In genomic region chr11:98325821-98326218, GRCm38 (mm10) we compare ENCODE assay signal across 18 mouse cellular contexts. TPM values are rescaled to one million over a fixed set of nuclear protein-coding genes. Genes with fewer than 3 reads are reported as not detected.
DNase-seq lines count a peak whose midpoint lies in the region; ATAC-seq and TF ChIP-seq lines count a peak whose summit lies in the region.
"Had no signal": no experiment of that assay in that cellular context is flagged by ENCODE, and none has a peak within 500 bp of the region (broad histone marks: within the 10 kb centered on the region; RNA-seq: fewer than 3 reads in every experiment).

No protein-coding gene starts in this region.

- H3K4me3 ChIP-seq in forebrain, embryonic 11.5 days (ENCODE audit: low read depth, low read length): no peak overlapping the region
- H3K4me3 ChIP-seq in hindbrain, postnatal 0 days (ENCODE audit: low read length): peak overlapping the region; percentile 54
- H3K4me3 ChIP-seq: intestine, embryonic 15.5 days; lung, embryonic 15.5 days; stomach, embryonic 15.5 days had no signal

- no peaks in the 10 kb centered on the region for H3K9me3 ChIP-seq in forebrain, embryonic 11.5 days (ENCODE audit: control insufficient read depth, low read length)
- H3K9me3 ChIP-seq in hindbrain, postnatal 0 days (ENCODE audit: low read length): no peaks in the 10 kb centered on the region
- H3K9me3 ChIP-seq: heart, embryonic 15.5 days; intestine, embryonic 15.5 days; lung, embryonic 15.5 days; stomach, embryonic 15.5 days had no signal

- peak; percentile 30 to 42 for DNase-seq in right cerebral cortex, postnatal 10 days (ENCODE audit: low spot score in 2 of 2)
- no peak for DNase-seq in right cerebral cortex, adult 18-20 months
- DNase-seq in forebrain, embryonic 11.5 days (ENCODE audit: low spot score): peak; percentile 56
- no peak for DNase-seq in hindbrain, postnatal 0 days (ENCODE audit: low spot score)
- no peak for DNase-seq in gastrocnemius, adult 18-20 months (ENCODE audit: low spot score)
- DNase-seq in urinary bladder, postnatal 36 days (ENCODE audit: low spot score in 2 of 2): no peak
- no peak for DNase-seq in liver
- DNase-seq: kidney, postnatal 36 days; right cerebral cortex, postnatal 4 days; thymus, postnatal 36 days had no signal

- no peak overlapping the region for H3K4me2 ChIP-seq in forebrain, embryonic 11.5 days (ENCODE audit: low read depth, low read length, severe bottlenecking)
- H3K4me2 ChIP-seq in hindbrain, postnatal 0 days (ENCODE audit: low read depth, low read length): peak overlapping the region; percentile 58
- H3K4me2 ChIP-seq: heart, embryonic 15.5 days; intestine, embryonic 15.5 days; lung, embryonic 15.5 days; stomach, embryonic 15.5 days had no signal

- H3K9ac ChIP-seq in forebrain, embryonic 11.5 days (ENCODE audit: low read length): no peak overlapping the region
- peak overlapping the region; percentile 73; the same call in 1 of the 2 replicates for H3K9ac ChIP-seq in hindbrain, postnatal 0 days (replicated peaks; ENCODE audit: low read length)
- H3K9ac ChIP-seq: heart, embryonic 15.5 days; intestine, embryonic 15.5 days; lung, embryonic 15.5 days; stomach, embryonic 15.5 days had no signal

- WGBS in forebrain, embryonic 11.5 days: 2% methylated on average over 22 of the region's 22 CpGs
- WGBS in hindbrain, postnatal 0 days: 11% methylated on average over 22 of the region's 22 CpGs

- H3K36me3 ChIP-seq in forebrain, embryonic 11.5 days (ENCODE audit: control insufficient read depth, insufficient read depth, low read length): no peaks in the 10 kb centered on the region
- no peaks in the 10 kb centered on the region for H3K36me3 ChIP-seq in hindbrain, postnatal 0 days (ENCODE audit: insufficient read depth, low read length)
- H3K36me3 ChIP-seq: heart, embryonic 15.5 days; intestine, embryonic 15.5 days; lung, embryonic 15.5 days; stomach, embryonic 15.5 days had no signal

- no peak overlapping the region for H3K27ac ChIP-seq in forebrain, embryonic 11.5 days (ENCODE audit: low read depth, low read length)
- no peak overlapping the region; the same call in 1 of the 2 replicates for H3K27ac ChIP-seq in hindbrain, postnatal 0 days
- H3K27ac ChIP-seq: heart, embryonic 15.5 days; intestine, embryonic 15.5 days; lung, embryonic 15.5 days; stomach, embryonic 15.5 days had no signal

- peaks cover 99% of the 10 kb centered on the region for H3K27me3 ChIP-seq in forebrain, embryonic 11.5 days (ENCODE audit: control insufficient read depth, insufficient read depth, low read length)
- H3K27me3 ChIP-seq in hindbrain, postnatal 0 days (ENCODE audit: insufficient read depth, low read length): peaks cover 46% of the 10 kb centered on the region

- ATAC-seq in forebrain, embryonic 11.5 days (replicated peaks; ENCODE audit: low FRiP score): no peak
- ATAC-seq in hindbrain, postnatal 0 days: no peak
- ATAC-seq: intestine, embryonic 15.5 days had no signal

- H3K4me1 ChIP-seq in forebrain, embryonic 11.5 days (replicated peaks; ENCODE audit: control insufficient read depth, insufficient read depth, low read length): peaks cover 13% of the 10 kb centered on the region
- H3K4me1 ChIP-seq in hindbrain, postnatal 0 days (ENCODE audit: insufficient read depth, low read length): no peaks in the 10 kb centered on the region

- TF ChIP-seq CTCF in hindbrain, postnatal 0 days (IDR thresholded peaks at IDR 0.05; ENCODE audit: low read depth): no peak

RNA-seq across cellular contexts. Expression of gene Neurod2, which starts 3.6 kb away (rescaled TPM):
- 3.8 and 5.8 TPM in 2 replicates for polyA plus RNA-seq in forebrain, embryonic 11.5 days (2014; fragmentation: Nextera tagmentation; extraction: Ambion mirVana)
- total RNA-seq in hindbrain, postnatal 0 days (2014; rRNA removed): 87.0 and 93.2 TPM in 2 replicates
- polyA plus RNA-seq in hindbrain, postnatal 0 days (2015; fragmentation: Nextera tagmentation; extraction: Ambion mirVana): 30.7 and 34.3 TPM in 2 replicates
- total RNA-seq in gastrocnemius, adult 18-20 months (2021): not detected
- total RNA-seq: CH12.LX; gastrocnemius, postnatal 4 days; megakaryocyte-erythroid progenitor cell, adult 5-6 weeks; neutrophil, adult 5-6 weeks had no signal
- polyA plus RNA-seq: heart, embryonic 15.5 days; lung, embryonic 15.5 days had no signal

RNA-seq across cellular contexts. Expression of gene Ppp1r1b, which starts 22.4 kb away (rescaled TPM):
- polyA plus RNA-seq in forebrain, embryonic 11.5 days (2014; fragmentation: Nextera tagmentation; extraction: Ambion mirVana): 0.29 and 0.41 TPM in 2 replicates
- total RNA-seq in hindbrain, postnatal 0 days (2014; rRNA removed): 1.3 and 3.5 TPM in 2 replicates
- 18.0 and 19.1 TPM in 2 replicates for polyA plus RNA-seq in hindbrain, postnatal 0 days (2015; fragmentation: Nextera tagmentation; extraction: Ambion mirVana)
- total RNA-seq in gastrocnemius, adult 18-20 months (2021): under 1 TPM; 0.18 to 0.31 TPM
- total RNA-seq: megakaryocyte-erythroid progenitor cell, adult 5-6 weeks; neutrophil, adult 5-6 weeks had no signal

RNA-seq across cellular contexts. Expression of gene Stard3, which starts 32.3 kb away (rescaled TPM):
- 38.1 and 39.9 TPM in 2 replicates for polyA plus RNA-seq in forebrain, embryonic 11.5 days (2014; fragmentation: Nextera tagmentation; extraction: Ambion mirVana)
- 44.0 and 52.4 TPM in 2 replicates for total RNA-seq in hindbrain, postnatal 0 days (2014; rRNA removed)
- 28.4 and 31.9 TPM in 2 replicates for polyA plus RNA-seq in hindbrain, postnatal 0 days (2015; fragmentation: Nextera tagmentation; extraction: Ambion mirVana)
- 10 to 100 TPM; 11.1 to 13.6 TPM for total RNA-seq in gastrocnemius, adult 18-20 months (2021)

RNA-seq across cellular contexts. Expression of gene Tcap, which starts 57.8 kb away (rescaled TPM):
- polyA plus RNA-seq in forebrain, embryonic 11.5 days (2014; fragmentation: Nextera tagmentation; extraction: Ambion mirVana): not detected in 2 replicates
- total RNA-seq in hindbrain, postnatal 0 days (2014; rRNA removed): 0.26 and 4.4 TPM in 2 replicates
- polyA plus RNA-seq in hindbrain, postnatal 0 days (2015; fragmentation: Nextera tagmentation; extraction: Ambion mirVana): not detected in 2 replicates
- total RNA-seq in gastrocnemius, adult 18-20 months (2021): 1,000 to 10,000 TPM; 3,864 to 4,194 TPM
- total RNA-seq: CH12.LX; megakaryocyte-erythroid progenitor cell, adult 5-6 weeks; neutrophil, adult 5-6 weeks had no signal

Comparison
In these comparisons a context has a peak if more than half of its experiments do, and no peak if none do; other contexts are left out.
1. DNase-seq: peak in right cerebral cortex, postnatal 10 days (2 of 2) and forebrain, embryonic 11.5 days (single experiment); none in right cerebral cortex, adult 18-20 months (single experiment), hindbrain, postnatal 0 days (single experiment), gastrocnemius, adult 18-20 months (single experiment), urinary bladder, postnatal 36 days (0 of 2) and liver (single experiment).
2. RNA of gene Neurod2, which starts 3.6 kb away (total RNA-seq): 87.0 to 93.2 TPM in hindbrain, postnatal 0 days; not detected in gastrocnemius, adult 18-20 months; every median in the first group is over 10 times any median in the second.